Mouse (Mus musculus) kidney, embryonic 14.5 days (tissue): ENCODE data around the gene Slc25a33. TPM values are rescaled to one million over a fixed set of nuclear protein-coding genes. Genes with fewer than 3 reads are reported as not detected.

Experiments
- ATAC-seq: fragments of 200-750 bp; cut with Nextera tagmentation; 2 replicates; pipeline ENCODE4 v1.8.0; 2017; ENCODE audit warnings: moderate number of reproducible peaks, mild to moderate bottlenecking, moderate TSS enrichment, moderate library complexity; ENCODE audit not compliant: low FRiP score, low TSS enrichment
- H3K27ac ChIP-seq: fragments of 300-500 bp; sonication (generic); 2 replicates; pipeline ENCODE4 v1.5.1; 2014; ENCODE audit warnings: low read depth, mild to moderate bottlenecking, low read length, moderate library complexity, mixed read lengths
- H3K27me3 ChIP-seq: fragments of 300-500 bp; sonication (generic); 2 replicates; pipeline ENCODE4 v1.6.1; 2014; ENCODE audit warnings: mild to moderate bottlenecking, low read length; ENCODE audit not compliant: control insufficient read depth, insufficient read depth
- H3K36me3 ChIP-seq: fragments of 300-500 bp; sonication (generic); 2 replicates; pipeline ENCODE4 v1.6.1; 2014; ENCODE audit warnings: low read length, mixed read lengths; ENCODE audit not compliant: control insufficient read depth, insufficient read depth
- H3K4me1 ChIP-seq: fragments of 300-500 bp; sonication (generic); 2 replicates; pipeline ENCODE4 v1.6.1; 2014; ENCODE audit warnings: low read length, mixed read lengths; ENCODE audit not compliant: control insufficient read depth, insufficient read depth
- H3K4me2 ChIP-seq: fragments of 300-500 bp; sonication (generic); replicated peaks from 2 replicates; pipeline ENCODE4 v1.6.1; 2014; ENCODE audit warnings: low read depth, mild to moderate bottlenecking, low read length
- H3K4me3 ChIP-seq: fragments of 300-500 bp; sonication (generic); 2 replicates; pipeline ENCODE4 v1.5.1; 2014; ENCODE audit warnings: mild to moderate bottlenecking, low read length
- H3K9ac ChIP-seq: fragments of 300-500 bp; sonication (generic); 2 replicates; pipeline ENCODE4 v1.6.1; 2014; ENCODE audit warnings: low read depth, mild to moderate bottlenecking, low read length, moderate library complexity
- H3K9me3 ChIP-seq: fragments of 300-500 bp; sonication (generic); 2 replicates; pipeline ENCODE4 v1.6.1; 2016; ENCODE audit warnings: low read length; ENCODE audit not compliant: control insufficient read depth
- WGBS: fragments of 180-500 bp; shearing (Covaris S2); extraction: QIAGEN DNeasy Blood & Tissue Kit; methylation state at CpG from one replicate; pipeline ENCODE4 v1.1.7; 2014; 5-methylcytosine and 5-hydroxymethylcytosine counted together
- polyA plus RNA-seq: library from polyadenylated mRNA; unstranded; fragments of >200 nt; fragmentation: Nextera tagmentation; extraction: Ambion mirVana; gene quantifications from 2 replicates; pipeline ENCODE4 v1.2.1, GENCODE M21; 2014

Slc25a33 gene
- polyA plus RNA-seq, 1 experiment from 2014 or later, result 19.3 TPM

- WGBS, result 43% methylated on average over 19 of the region's 19 CpGs
- H3K4me2 ChIP-seq, result no peak within 1 kb of the TSS
- ATAC-seq, result no peak
These were observed 71.7 kb downstream of the Slc25a33 start, which contains the start of gene Pik3cd for GRCm38 (mm10) chr4:149702210-149702979. Gene Pik3cd, minus strand, starts transcription at chr4:149702571.

GRCm38 (mm10) chr4:149701426-149702209, 72.5 kb downstream of the Slc25a33 start:
- 63% methylated on average over 18 of the region's 18 CpGs for WGBS
- no peak overlapping the region for H3K27ac ChIP-seq
- H3K4me1 ChIP-seq, result peaks cover 11% of the 10 kb centered on the region; the same call in 1 of the 2 replicates
- H3K27me3 ChIP-seq, result no peaks in the 10 kb centered on the region
- no peak for ATAC-seq
- no peaks in the 10 kb centered on the region for H3K36me3 ChIP-seq
- no peaks in the 10 kb centered on the region for H3K9me3 ChIP-seq
- no peak overlapping the region for H3K4me2 ChIP-seq
- H3K4me3 ChIP-seq, result no peak overlapping the region
- H3K9ac ChIP-seq, result no peak overlapping the region

More at GRCm38 (mm10) chr4:149702210-149702979, 71.7 kb downstream of the Slc25a33 start, which contains the start of gene Pik3cd:
- no peak within 1 kb of the TSS for H3K4me3 ChIP-seq
- no peak within 1 kb of the TSS for H3K27ac ChIP-seq
- no peaks in the 10 kb centered on the region for H3K9me3 ChIP-seq
- H3K4me1 ChIP-seq, result peaks cover 5% of the 10 kb centered on the region; the same call in 1 of the 2 replicates
- H3K9ac ChIP-seq, result no peak within 1 kb of the TSS
- H3K36me3 ChIP-seq, result no peaks in the 10 kb centered on the region
- no peaks in the 10 kb centered on the region for H3K27me3 ChIP-seq

GRCm38 (mm10) chr4:149699953-149700352, 74.1 kb downstream of the Slc25a33 start:
- WGBS, result 86% methylated on average over 4 of the region's 4 CpGs
- Histone ChIP-seq H3K9me3 (no peaks in the 10 kb centered on the region), H3K9ac (no peak overlapping the region), H3K4me2 (no peak overlapping the region), H3K36me3 (no peaks in the 10 kb centered on the region), H3K4me1 (peaks cover 17% of the 10 kb centered on the region; the same call in 1 of the 2 replicates), H3K27ac (no peak overlapping the region), H3K27me3 (no peaks in the 10 kb centered on the region), H3K4me3 (no peak overlapping the region)
- ATAC-seq, result no peak

- under 1% methylated on average over 35 of the region's 35 CpGs for WGBS
- H3K4me3 ChIP-seq, result peak overlapping the region; percentile 47
- H3K4me1 ChIP-seq, result peaks cover 17% of the 10 kb centered on the region; the same call in 1 of the 2 replicates
- peak overlapping the region; percentile 40 for H3K9ac ChIP-seq
- H3K27ac ChIP-seq, result no peak overlapping the region
- H3K9me3 ChIP-seq, result no peaks in the 10 kb centered on the region
- no peaks in the 10 kb centered on the region for H3K27me3 ChIP-seq
- ATAC-seq, result peak; percentile 67
- peak overlapping the region; percentile 68 for H3K4me2 ChIP-seq
- no peaks in the 10 kb centered on the region for H3K36me3 ChIP-seq
These were observed 75.8 kb downstream of the Slc25a33 start for GRCm38 (mm10) chr4:149698197-149698821.

- Histone ChIP-seq H3K9ac (peak overlapping the region; percentile 40), H3K9me3 (no peaks in the 10 kb centered on the region), H3K4me2 (peak overlapping the region; percentile 68), H3K36me3 (no peaks in the 10 kb centered on the region), H3K27ac (no peak overlapping the region), H3K27me3 (no peaks in the 10 kb centered on the region), H3K4me3 (peak overlapping the region; percentile 47), H3K4me1 (peaks cover 17% of the 10 kb centered on the region; the same call in 1 of the 2 replicates)
- peak; percentile 29 for ATAC-seq
- WGBS, result 17% methylated on average over 15 of the region's 15 CpGs
These were observed 76.4 kb downstream of the Slc25a33 start for GRCm38 (mm10) chr4:149697506-149698196.

GRCm38 (mm10) chr4:149696189-149696971, 77.7 kb downstream of the Slc25a33 start:
- 32% methylated on average over 16 of the region's 16 CpGs for WGBS
- ATAC-seq, result peak; percentile 41; the same call in 1 of the 2 replicates
- H3K27ac ChIP-seq, result no peak overlapping the region

More at GRCm38 (mm10) chr4:149696189-149696971, 77.7 kb downstream of the Slc25a33 start:
- H3K36me3 ChIP-seq, result no peaks in the 10 kb centered on the region
- H3K4me2 ChIP-seq, result no peak overlapping the region; the same call in 1 of the 2 replicates
- H3K4me1 ChIP-seq, result peaks cover 17% of the 10 kb centered on the region; the same call in 1 of the 2 replicates
- no peaks in the 10 kb centered on the region for H3K9me3 ChIP-seq
- no peak overlapping the region for H3K9ac ChIP-seq
- H3K27me3 ChIP-seq, result no peaks in the 10 kb centered on the region
- H3K4me3 ChIP-seq, result no peak overlapping the region
